ENCODE assay signal across 16 mouse cellular contexts in genomic region chr15:97657856-97658754, GRCm38 (mm10). TPM values are rescaled to one million over a fixed set of nuclear protein-coding genes. Genes with fewer than 3 reads are reported as not detected.
A peak's percentile ranks its signal among the peaks of the same experiment; 100 is the strongest.
DNase-seq lines count a peak whose midpoint lies in the region; ATAC-seq and TF ChIP-seq lines count a peak whose summit lies in the region.
"Had no signal": no experiment of that assay in that cellular context is flagged by ENCODE, and none has a peak within 500 bp of the region (broad histone marks: within the 10 kb centered on the region; RNA-seq: fewer than 3 reads in every experiment).

No protein-coding gene starts in this region.

- WGBS in kidney, embryonic 16.5 days = 67% methylated on average over 26 of the region's 26 CpGs
- WGBS in kidney, embryonic 14.5 days = 67% methylated on average over 26 of the region's 26 CpGs
- WGBS in hindbrain, postnatal 0 days = 27% methylated on average over 26 of the region's 26 CpGs
- WGBS in neural tube, embryonic 15.5 days = 48% methylated on average over 26 of the region's 26 CpGs
- WGBS in forebrain, embryonic 10.5 days = 79% methylated on average over 26 of the region's 26 CpGs

- no peak overlapping the region for H3K27ac ChIP-seq in kidney, embryonic 16.5 days (ENCODE audit: low read length)
- H3K27ac ChIP-seq in kidney, embryonic 14.5 days (ENCODE audit: low read depth, low read length) = no peak overlapping the region
- H3K27ac ChIP-seq in hindbrain, postnatal 0 days = no peak overlapping the region
- H3K27ac ChIP-seq in neural tube, embryonic 15.5 days (replicated peaks) = no peak overlapping the region
- no peak overlapping the region for H3K27ac ChIP-seq in forebrain, embryonic 10.5 days
- H3K27ac ChIP-seq: forebrain, embryonic 15.5 days; lung, embryonic 15.5 days; stomach, embryonic 15.5 days had no signal

- H3K4me1 ChIP-seq in kidney, embryonic 16.5 days (ENCODE audit: insufficient read depth, low read length) = no peaks in the 10 kb centered on the region
- H3K4me1 ChIP-seq in kidney, embryonic 14.5 days (ENCODE audit: control insufficient read depth, insufficient read depth, low read length) = no peaks in the 10 kb centered on the region
- peaks cover 7% of the 10 kb centered on the region; the same call in 1 of the 2 replicates for H3K4me1 ChIP-seq in hindbrain, postnatal 0 days (ENCODE audit: insufficient read depth, low read length)
- H3K4me1 ChIP-seq in neural tube, embryonic 15.5 days = peaks cover 7% of the 10 kb centered on the region; the same call in 1 of the 2 replicates
- H3K4me1 ChIP-seq in forebrain, embryonic 10.5 days = peaks cover 10% of the 10 kb centered on the region
- H3K4me1 ChIP-seq: forebrain, embryonic 15.5 days; lung, embryonic 15.5 days; stomach, embryonic 15.5 days had no signal

- H3K9me3 ChIP-seq in kidney, embryonic 16.5 days (ENCODE audit: low read length) = no peaks in the 10 kb centered on the region
- H3K9me3 ChIP-seq in kidney, embryonic 14.5 days (ENCODE audit: control insufficient read depth, low read length) = no peaks in the 10 kb centered on the region
- no peaks in the 10 kb centered on the region for H3K9me3 ChIP-seq in hindbrain, postnatal 0 days (ENCODE audit: low read length)
- H3K9me3 ChIP-seq in neural tube, embryonic 15.5 days (replicated peaks) = no peaks in the 10 kb centered on the region
- no peaks in the 10 kb centered on the region for H3K9me3 ChIP-seq in forebrain, embryonic 10.5 days
- H3K9me3 ChIP-seq: forebrain, embryonic 15.5 days; G1E; lung, embryonic 15.5 days; stomach, embryonic 15.5 days had no signal

- H3K4me2 ChIP-seq in kidney, embryonic 16.5 days (replicated peaks; ENCODE audit: low read depth, low read length) = peak overlapping the region; percentile 14
- no peak overlapping the region for H3K4me2 ChIP-seq in kidney, embryonic 14.5 days (replicated peaks; ENCODE audit: low read depth, low read length)
- H3K4me2 ChIP-seq in hindbrain, postnatal 0 days (ENCODE audit: low read depth, low read length) = peak overlapping the region; percentile 31; the same call in 1 of the 2 replicates
- H3K4me2 ChIP-seq in neural tube, embryonic 15.5 days = peak overlapping the region; percentile 29
- H3K4me2 ChIP-seq: forebrain, embryonic 15.5 days; lung, embryonic 15.5 days; stomach, embryonic 15.5 days had no signal

- DNase-seq in cerebellum, postnatal 25 days = peak; percentile 19 to 30
- no peak for DNase-seq in cerebellum, adult 9-10 months
- peak; percentile 40 for DNase-seq in hindbrain, postnatal 0 days (ENCODE audit: low spot score)
- no peak for DNase-seq in forebrain, embryonic 10.5 days (ENCODE audit: extremely low spot score, low spot score)
- no peak for DNase-seq in adrenal gland, postnatal 4 days (ENCODE audit: low spot score in 2 of 2)
- DNase-seq: B cell, adult 2 months; kidney, adult 18-20 months; right cerebral cortex, postnatal 25 days; thymus, postnatal 36 days had no signal

- H3K9ac ChIP-seq in kidney, embryonic 16.5 days (replicated peaks; ENCODE audit: low read length) = no peak overlapping the region
- no peak overlapping the region for H3K9ac ChIP-seq in kidney, embryonic 14.5 days (ENCODE audit: low read depth, low read length)
- H3K9ac ChIP-seq in hindbrain, postnatal 0 days (replicated peaks; ENCODE audit: low read length) = no peak overlapping the region
- H3K9ac ChIP-seq in neural tube, embryonic 15.5 days (replicated peaks) = no peak overlapping the region
- H3K9ac ChIP-seq: forebrain, embryonic 15.5 days; lung, embryonic 15.5 days; stomach, embryonic 15.5 days had no signal

- peak; percentile 39; the same call in 1 of the 2 replicates for ATAC-seq in kidney, embryonic 16.5 days (ENCODE audit: low FRiP score, low TSS enrichment)
- no peak for ATAC-seq in kidney, embryonic 14.5 days (ENCODE audit: low FRiP score, low TSS enrichment)
- 0 out of 2 replicates have a peak, but pooled peaks have one; percentile 49 for ATAC-seq in hindbrain, postnatal 0 days
- no peak for ATAC-seq in neural tube, embryonic 15.5 days (ENCODE audit: low FRiP score)
- ATAC-seq: forebrain, embryonic 15.5 days had no signal

- TF ChIP-seq CTCF in hindbrain, postnatal 0 days (IDR thresholded peaks at IDR 0.05; ENCODE audit: low read depth) = no peak

- no peaks in the 10 kb centered on the region for H3K27me3 ChIP-seq in kidney, embryonic 16.5 days (ENCODE audit: insufficient read depth, low read length)
- H3K27me3 ChIP-seq in kidney, embryonic 14.5 days (ENCODE audit: control insufficient read depth, insufficient read depth, low read length) = no peaks in the 10 kb centered on the region
- no peaks in the 10 kb centered on the region for H3K27me3 ChIP-seq in hindbrain, postnatal 0 days (ENCODE audit: insufficient read depth, low read length)
- no peaks in the 10 kb centered on the region for H3K27me3 ChIP-seq in neural tube, embryonic 15.5 days (replicated peaks)
- H3K27me3 ChIP-seq in forebrain, embryonic 10.5 days (ENCODE audit: poor library complexity, severe bottlenecking) = no peaks in the 10 kb centered on the region
- H3K27me3 ChIP-seq: forebrain, embryonic 15.5 days; lung, embryonic 15.5 days; stomach, embryonic 15.5 days had no signal

- H3K36me3 ChIP-seq in kidney, embryonic 16.5 days (ENCODE audit: insufficient read depth, low read length) = no peaks in the 10 kb centered on the region
- no peaks in the 10 kb centered on the region for H3K36me3 ChIP-seq in kidney, embryonic 14.5 days (ENCODE audit: control insufficient read depth, insufficient read depth, low read length)
- no peaks in the 10 kb centered on the region for H3K36me3 ChIP-seq in hindbrain, postnatal 0 days (ENCODE audit: insufficient read depth, low read length)
- H3K36me3 ChIP-seq in neural tube, embryonic 15.5 days = no peaks in the 10 kb centered on the region
- no peaks in the 10 kb centered on the region for H3K36me3 ChIP-seq in forebrain, embryonic 10.5 days (replicated peaks)
- H3K36me3 ChIP-seq: forebrain, embryonic 15.5 days; G1E; lung, embryonic 15.5 days; stomach, embryonic 15.5 days had no signal

- H3K4me3 ChIP-seq in kidney, embryonic 16.5 days (ENCODE audit: low read length) = no peak overlapping the region
- no peak overlapping the region for H3K4me3 ChIP-seq in kidney, embryonic 14.5 days (ENCODE audit: low read length)
- no peak overlapping the region for H3K4me3 ChIP-seq in hindbrain, postnatal 0 days (ENCODE audit: low read length)
- no peak overlapping the region for H3K4me3 ChIP-seq in neural tube, embryonic 15.5 days (replicated peaks)
- H3K4me3 ChIP-seq in forebrain, embryonic 10.5 days = no peak overlapping the region
- H3K4me3 ChIP-seq: forebrain, embryonic 15.5 days; lung, embryonic 15.5 days; stomach, embryonic 15.5 days had no signal

RNA-seq across cellular contexts. Expression of gene Rpap3, which starts 47.5 kb away (rescaled TPM):
- 31.0 and 33.0 TPM in 2 replicates for polyA plus RNA-seq in kidney, embryonic 16.5 days (2015; fragmentation: Nextera tagmentation; extraction: Ambion mirVana)
- 37.2 and 47.2 TPM in 2 replicates for polyA plus RNA-seq in kidney, embryonic 14.5 days (2014; fragmentation: Nextera tagmentation; extraction: Ambion mirVana)
- 14.1 and 19.2 TPM in 2 replicates for total RNA-seq in hindbrain, postnatal 0 days (2014; rRNA removed)
- polyA plus RNA-seq in hindbrain, postnatal 0 days (2015; fragmentation: Nextera tagmentation; extraction: Ambion mirVana) = 38.1 and 41.6 TPM in 2 replicates
- 30.5 and 31.3 TPM in 2 replicates for polyA plus RNA-seq in neural tube, embryonic 15.5 days (2015; fragmentation: Nextera tagmentation; extraction: Ambion mirVana)
- polyA plus RNA-seq in forebrain, embryonic 10.5 days (2016; fragmentation: Nextera tagmentation; extraction: Ambion mirVana) = 40.7 and 41.9 TPM in 2 replicates
- total RNA-seq in adrenal gland, postnatal 4 days (2021) = 10 to 100 TPM; 25.6 to 26.9 TPM

Comparison
In these comparisons a context has a peak if more than half of its experiments do, and no peak if none do; other contexts are left out.
1. DNase-seq: peak in cerebellum, postnatal 25 days (2 of 2) and hindbrain, postnatal 0 days (single experiment); none in cerebellum, adult 9-10 months (single experiment), forebrain, embryonic 10.5 days (single experiment) and adrenal gland, postnatal 4 days (0 of 2).
2. ATAC-seq: peak in kidney, embryonic 16.5 days (single experiment) and hindbrain, postnatal 0 days (single experiment); none in kidney, embryonic 14.5 days (single experiment) and neural tube, embryonic 15.5 days (single experiment).